Mouse (Mus musculus): ENCODE data around the gene Scap. TPM values are rescaled to one million over a fixed set of nuclear protein-coding genes. Genes with fewer than 3 reads are reported as not detected.

Scap gene
- 10.8 and 13.3 TPM in 2 replicates for polyA plus RNA-seq (2012; rRNA removed)

DNA sequence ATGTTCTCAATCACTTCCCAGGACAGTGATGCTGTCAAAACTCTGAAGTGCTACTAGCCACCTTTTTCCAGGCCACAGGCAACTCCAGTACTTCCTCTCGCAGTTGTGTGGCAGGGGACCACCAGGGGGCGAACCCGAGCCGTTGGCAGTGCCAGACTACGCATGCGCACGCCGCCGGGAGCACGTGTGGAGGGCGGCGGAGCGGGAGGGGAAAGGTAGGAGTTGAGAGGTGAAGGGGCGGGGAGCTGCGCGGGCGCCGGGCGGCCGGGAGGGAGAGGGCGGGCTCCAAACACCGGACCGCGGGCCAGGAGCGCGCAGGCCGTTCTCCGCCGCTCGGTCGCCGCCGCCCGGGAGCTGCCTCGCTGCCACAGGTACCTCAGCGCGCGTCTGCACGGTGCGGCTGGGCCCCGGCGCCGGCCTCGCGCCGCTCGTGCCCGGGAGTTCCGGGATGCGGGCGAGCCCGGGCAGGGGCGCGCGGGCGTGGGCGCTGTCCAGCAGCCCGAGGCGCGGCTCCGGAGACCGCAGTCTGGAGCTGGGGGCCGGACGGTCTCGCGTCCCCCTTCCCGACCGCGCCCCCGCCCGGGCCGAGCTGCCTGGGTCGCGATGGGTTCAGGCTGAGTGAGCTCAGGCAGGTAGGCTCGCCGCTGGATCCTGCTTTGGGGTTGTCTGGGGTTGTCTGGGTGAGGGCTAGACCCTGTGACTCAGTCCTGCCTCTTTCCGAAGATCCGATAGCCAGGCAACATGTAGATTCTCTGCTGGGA is at the start of gene Scap:
TSS of gene Scap (plus strand) at position 154 of the 761 bp plus-strand sequence.
- peaks cover 4% of the 10 kb centered on the region for H3K4me1 ChIP-seq (ENCODE audit: control insufficient read depth, insufficient read depth, low read length)
- peak within 1 kb of the TSS; percentile 96 for H3K4me3 ChIP-seq (ENCODE audit: control insufficient read depth, low read depth, low read length)
- H3K27ac ChIP-seq (ENCODE audit: control insufficient read depth, insufficient read depth, low read depth, low read length) = peak within 1 kb of the TSS; percentile 87
- TF ChIP-seq CTCF (IDR thresholded peaks at IDR 0.05; ENCODE audit: control insufficient read depth, insufficient read depth, insufficient replicate concordance, low read depth, low read length) (peak; percentile 99), POLR2A (IDR thresholded peaks at IDR 0.05; ENCODE audit: control insufficient read depth, low read depth, low read length) (peak; percentile 48; the same call in 1 of the 2 replicates)
- H3K36me3 ChIP-seq (ENCODE audit: control insufficient read depth, insufficient read depth, low read length) = no peaks in the 10 kb centered on the region
- no peaks in the 10 kb centered on the region for H3K27me3 ChIP-seq (ENCODE audit: control insufficient read depth, insufficient read depth, low read length)

DNA sequence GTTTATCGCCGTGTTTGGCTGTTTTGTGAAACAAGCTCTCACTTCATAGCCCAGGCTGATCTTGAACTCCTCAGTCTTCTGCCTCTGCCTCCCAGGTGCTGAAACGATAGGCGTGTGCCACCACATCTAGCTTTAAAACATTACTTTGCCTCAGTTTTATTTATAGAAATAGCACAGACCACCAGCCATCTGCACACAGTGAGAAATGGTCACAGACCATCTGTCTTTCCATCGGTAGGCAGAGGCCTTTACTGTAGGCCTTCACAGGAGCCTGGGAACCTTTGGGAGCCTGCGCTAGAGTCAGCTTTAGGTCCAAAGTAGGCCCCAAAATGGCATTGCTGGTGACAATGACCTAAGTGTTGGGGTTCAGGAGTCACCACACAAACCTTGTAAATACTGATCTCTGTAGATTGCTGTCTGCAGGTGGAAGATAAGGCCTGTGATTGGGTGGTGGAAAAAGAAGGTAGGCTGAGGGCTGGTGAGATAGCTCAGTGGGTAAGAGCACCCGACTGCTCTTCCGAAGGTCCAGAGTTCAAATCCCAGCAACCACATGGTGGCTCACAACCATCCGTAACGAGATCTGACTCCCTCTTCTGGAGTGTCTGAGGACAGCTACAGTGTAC is 48.9 kb upstream of the Scap start:
- H3K4me1 ChIP-seq (ENCODE audit: control insufficient read depth, insufficient read depth, low read length) = peaks cover 3% of the 10 kb centered on the region; the same call in 1 of the 2 replicates
- no peak overlapping the region for H3K4me3 ChIP-seq (ENCODE audit: control insufficient read depth, low read depth, low read length)
- TF ChIP-seq POLR2A (IDR thresholded peaks at IDR 0.05; ENCODE audit: control insufficient read depth, low read depth, low read length) = no peak
- H3K27me3 ChIP-seq (ENCODE audit: control insufficient read depth, insufficient read depth, low read length) = no peaks in the 10 kb centered on the region
- H3K36me3 ChIP-seq (ENCODE audit: control insufficient read depth, insufficient read depth, low read length) = no peaks in the 10 kb centered on the region
- no peak overlapping the region for H3K27ac ChIP-seq (ENCODE audit: control insufficient read depth, insufficient read depth, low read depth, low read length)

DNA sequence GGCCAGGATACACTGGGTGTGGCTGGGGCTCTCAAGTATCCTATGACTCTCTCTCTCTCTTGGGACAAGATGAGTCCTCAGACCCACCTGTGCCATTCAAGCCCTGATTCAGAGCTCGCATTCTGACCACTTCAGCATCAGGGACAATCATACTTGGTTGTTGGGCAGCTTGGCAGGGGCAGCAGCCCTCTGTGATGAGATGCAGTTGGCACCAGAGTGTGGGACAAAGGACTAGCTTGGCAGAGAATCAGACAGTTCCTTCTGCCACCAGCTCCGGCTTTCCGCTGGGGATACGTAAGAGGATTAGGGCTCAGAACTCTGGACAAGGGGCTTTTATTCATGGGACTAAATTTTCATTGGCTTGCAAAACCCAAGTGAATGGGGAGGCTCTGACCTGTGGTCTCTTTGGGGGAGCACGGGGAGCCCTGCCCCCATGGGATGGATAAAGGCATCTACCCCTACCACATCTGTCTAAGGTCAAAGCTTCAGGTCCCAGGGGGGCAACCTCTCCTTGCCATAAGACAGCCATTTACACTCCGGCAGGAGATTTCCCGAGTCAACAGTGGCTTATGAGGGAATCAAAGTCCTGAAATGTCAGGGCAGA is 45.7 kb upstream of the Scap start:
- no peaks in the 10 kb centered on the region for H3K27me3 ChIP-seq (ENCODE audit: control insufficient read depth, insufficient read depth, low read length)
- TF ChIP-seq POLR2A (IDR thresholded peaks at IDR 0.05; ENCODE audit: control insufficient read depth, low read depth, low read length) (no peak), CTCF (IDR thresholded peaks at IDR 0.05; ENCODE audit: control insufficient read depth, insufficient read depth, insufficient replicate concordance, low read depth, low read length) (no peak)
- H3K36me3 ChIP-seq (ENCODE audit: control insufficient read depth, insufficient read depth, low read length) = no peaks in the 10 kb centered on the region
- H3K4me1 ChIP-seq (ENCODE audit: control insufficient read depth, insufficient read depth, low read length) = peaks cover 3% of the 10 kb centered on the region; the same call in 1 of the 2 replicates
- H3K27ac ChIP-seq (ENCODE audit: control insufficient read depth, insufficient read depth, low read depth, low read length) = no peak overlapping the region
- no peak overlapping the region for H3K4me3 ChIP-seq (ENCODE audit: control insufficient read depth, low read depth, low read length)

DNA sequence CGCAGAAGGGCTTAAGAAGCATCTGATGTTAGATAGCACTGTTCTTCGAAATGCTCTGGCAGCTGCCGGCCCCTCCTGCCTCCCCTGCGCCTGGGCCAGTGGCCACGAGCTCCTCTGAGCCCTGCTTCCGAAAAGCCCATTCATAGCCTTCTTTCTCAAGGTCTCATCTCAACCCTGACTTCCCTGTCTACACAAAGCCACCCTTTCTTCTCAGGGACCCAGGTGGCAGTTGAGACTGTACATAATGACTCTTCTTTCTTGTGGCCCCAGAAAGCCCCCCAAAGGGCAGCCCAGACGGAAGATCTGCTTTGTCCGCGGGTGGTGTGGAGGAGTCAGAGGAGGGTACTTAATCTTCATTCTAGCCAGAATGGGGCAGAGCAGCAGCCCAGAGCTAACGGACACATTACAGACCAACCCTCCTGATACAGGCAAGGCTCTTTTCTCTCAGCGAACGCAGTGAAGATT is 39.8 kb upstream of the Scap start:
- Histone ChIP-seq H3K4me3 (ENCODE audit: control insufficient read depth, low read depth, low read length) (peak overlapping the region; percentile 81), H3K27ac (ENCODE audit: control insufficient read depth, insufficient read depth, low read depth, low read length) (no peak overlapping the region; the same call in 1 of the 2 replicates), H3K4me1 (ENCODE audit: control insufficient read depth, insufficient read depth, low read length) (peaks cover 8% of the 10 kb centered on the region; the same call in 1 of the 2 replicates), H3K27me3 (ENCODE audit: control insufficient read depth, insufficient read depth, low read length) (no peaks in the 10 kb centered on the region), H3K36me3 (ENCODE audit: control insufficient read depth, insufficient read depth, low read length) (no peaks in the 10 kb centered on the region)
- no peak for TF ChIP-seq POLR2A (IDR thresholded peaks at IDR 0.05; ENCODE audit: control insufficient read depth, low read depth, low read length)
- no peak for TF ChIP-seq CTCF (IDR thresholded peaks at IDR 0.05; ENCODE audit: control insufficient read depth, insufficient read depth, insufficient replicate concordance, low read depth, low read length)

DNA sequence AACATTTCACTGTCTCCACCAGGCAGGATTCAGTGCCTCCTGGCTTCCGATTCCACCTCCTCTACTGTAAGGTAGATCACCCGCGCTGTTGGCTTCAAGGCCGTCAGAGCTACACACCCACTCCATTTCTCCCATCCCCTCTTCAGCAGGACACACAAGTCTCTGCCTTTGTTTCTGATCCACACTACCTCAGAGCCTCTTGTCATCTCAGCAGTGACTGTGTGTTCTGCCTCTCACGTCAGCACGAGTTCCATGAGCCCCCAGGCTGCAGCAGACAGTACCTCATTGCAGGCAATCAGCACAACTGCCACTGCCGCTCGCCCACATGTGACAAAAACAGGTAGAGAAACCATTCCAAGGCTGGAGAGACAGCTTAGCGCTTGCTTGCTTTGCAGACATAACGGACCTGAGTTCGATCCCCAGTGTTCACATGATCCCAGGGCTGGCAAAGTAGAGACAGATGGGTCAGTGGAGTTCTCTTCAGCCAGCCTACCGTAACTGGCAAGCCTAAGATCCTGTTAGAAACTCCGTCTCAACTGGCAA is 39.1 kb upstream of the Scap start:
- no peak overlapping the region for H3K27ac ChIP-seq (ENCODE audit: control insufficient read depth, insufficient read depth, low read depth, low read length)
- no peaks in the 10 kb centered on the region for H3K36me3 ChIP-seq (ENCODE audit: control insufficient read depth, insufficient read depth, low read length)
- no peak for TF ChIP-seq POLR2A (IDR thresholded peaks at IDR 0.05; ENCODE audit: control insufficient read depth, low read depth, low read length)
- TF ChIP-seq CTCF (IDR thresholded peaks at IDR 0.05; ENCODE audit: control insufficient read depth, insufficient read depth, insufficient replicate concordance, low read depth, low read length) = no peak
- H3K4me1 ChIP-seq (ENCODE audit: control insufficient read depth, insufficient read depth, low read length) = peaks cover 8% of the 10 kb centered on the region; the same call in 1 of the 2 replicates
- H3K4me3 ChIP-seq (ENCODE audit: control insufficient read depth, low read depth, low read length) = peak overlapping the region; percentile 81
- no peaks in the 10 kb centered on the region for H3K27me3 ChIP-seq (ENCODE audit: control insufficient read depth, insufficient read depth, low read length)

DNA sequence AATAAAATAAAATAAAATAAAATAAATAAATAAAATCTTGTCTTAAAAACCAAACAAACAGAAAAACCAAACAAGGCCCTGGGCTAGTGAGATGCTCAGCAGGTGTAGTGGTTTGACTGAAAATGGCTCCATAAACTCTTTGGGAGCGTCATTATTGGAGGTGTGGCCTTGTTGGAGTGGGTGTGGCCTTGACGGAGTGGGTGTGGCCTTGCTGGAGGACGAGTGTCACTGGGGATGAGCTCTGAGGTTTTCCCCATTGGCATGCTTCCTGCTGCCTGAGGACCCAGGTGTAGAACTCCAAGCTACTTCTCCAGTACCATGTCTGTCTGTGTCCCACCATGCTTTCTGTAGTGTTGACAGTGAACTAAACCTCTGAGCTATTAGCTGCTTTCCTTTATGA is 38.3 kb upstream of the Scap start:
- Histone ChIP-seq H3K27me3 (ENCODE audit: control insufficient read depth, insufficient read depth, low read length) (no peaks in the 10 kb centered on the region), H3K4me3 (ENCODE audit: control insufficient read depth, low read depth, low read length) (peak overlapping the region; percentile 50), H3K27ac (ENCODE audit: control insufficient read depth, insufficient read depth, low read depth, low read length) (no peak overlapping the region), H3K4me1 (ENCODE audit: control insufficient read depth, insufficient read depth, low read length) (peaks cover 8% of the 10 kb centered on the region; the same call in 1 of the 2 replicates), H3K36me3 (ENCODE audit: control insufficient read depth, insufficient read depth, low read length) (no peaks in the 10 kb centered on the region)
- no peak for TF ChIP-seq CTCF (IDR thresholded peaks at IDR 0.05; ENCODE audit: control insufficient read depth, insufficient read depth, insufficient replicate concordance, low read depth, low read length)
- no peak; the same call in 1 of the 2 replicates for TF ChIP-seq POLR2A (IDR thresholded peaks at IDR 0.05; ENCODE audit: control insufficient read depth, low read depth, low read length)

All from testis, adult 2 months (tissue).